Mouse (Mus musculus): ENCODE results near the gene H2-DMb2. TPM values are rescaled to one million over a fixed set of nuclear protein-coding genes. Genes with fewer than 3 reads are reported as not detected.

H2-DMb2 gene
- polyA plus RNA-seq, 1 experiment from 2014 or later = not detected

GRCm38 (mm10) chr17:34199050-34199619 is 56.0 kb downstream of the H2-DMb2 start:
- 60% methylated on average over 12 of the region's 12 CpGs for WGBS
- ATAC-seq (ENCODE audit: insufficient number of reproducible peaks, low FRiP score) = no peak
- Histone ChIP-seq H3K36me3 (no peaks in the 10 kb centered on the region), H3K27me3 (replicated peaks) (peaks cover 89% of the 10 kb centered on the region), H3K4me2 (no peak overlapping the region), H3K4me1 (replicated peaks) (peaks cover 11% of the 10 kb centered on the region), H3K27ac (ENCODE audit: poor library complexity, severe bottlenecking) (no peak overlapping the region), H3K9me3 (replicated peaks) (no peaks in the 10 kb centered on the region), H3K9ac (no peak overlapping the region), H3K4me3 (no peak overlapping the region)

- Histone ChIP-seq H3K4me2 (no peak overlapping the region), H3K27me3 (replicated peaks) (peaks cover 84% of the 10 kb centered on the region), H3K4me1 (replicated peaks) (peaks cover 15% of the 10 kb centered on the region), H3K27ac (ENCODE audit: poor library complexity, severe bottlenecking) (no peak overlapping the region), H3K9me3 (replicated peaks) (no peaks in the 10 kb centered on the region), H3K4me3 (no peak overlapping the region), H3K9ac (no peak overlapping the region), H3K36me3 (no peaks in the 10 kb centered on the region)
- ATAC-seq (ENCODE audit: insufficient number of reproducible peaks, low FRiP score) = no peak
- WGBS = 75% methylated on average over 10 of the region's 10 CpGs
Measured at GRCm38 (mm10) chr17:34200047-34200446, 56.9 kb downstream of the H2-DMb2 start.

- Histone ChIP-seq H3K9me3 (replicated peaks) (no peaks in the 10 kb centered on the region), H3K4me2 (no peak overlapping the region), H3K27me3 (replicated peaks) (peaks cover 83% of the 10 kb centered on the region), H3K4me1 (replicated peaks) (peaks cover 21% of the 10 kb centered on the region), H3K36me3 (no peaks in the 10 kb centered on the region), H3K9ac (no peak overlapping the region), H3K27ac (ENCODE audit: poor library complexity, severe bottlenecking) (no peak overlapping the region), H3K4me3 (no peak overlapping the region)
- 85% methylated on average over 16 of the region's 16 CpGs for WGBS
- ATAC-seq (ENCODE audit: insufficient number of reproducible peaks, low FRiP score) = no peak
Measured at GRCm38 (mm10) chr17:34200772-34201505, 57.8 kb downstream of the H2-DMb2 start.

Other genes with a start within 250 kb of the H2-DMb2 start
- gene Platr17, start 238.2 kb upstream of the H2-DMb2 start, polyA plus RNA-seq (2016; fragmentation: Nextera tagmentation; extraction: Ambion mirVana) = 0.24 and 0.29 TPM in 2 replicates
- gene Daxx, start 233.9 kb upstream of the H2-DMb2 start, polyA plus RNA-seq (2016; fragmentation: Nextera tagmentation; extraction: Ambion mirVana) = 36.8 and 39.0 TPM in 2 replicates
- 29.4 and 32.5 TPM in 2 replicates for gene Tapbp, start 227.4 kb upstream of the H2-DMb2 start, polyA plus RNA-seq (2016; fragmentation: Nextera tagmentation; extraction: Ambion mirVana)
- 17.0 and 17.7 TPM in 2 replicates for gene Zbtb22, start 227.4 kb upstream of the H2-DMb2 start, polyA plus RNA-seq (2016; fragmentation: Nextera tagmentation; extraction: Ambion mirVana)
- gene Rgl2, start 213.8 kb upstream of the H2-DMb2 start, polyA plus RNA-seq (2016; fragmentation: Nextera tagmentation; extraction: Ambion mirVana) = 46.3 and 48.4 TPM in 2 replicates
- gene Pfdn6, start 203.0 kb upstream of the H2-DMb2 start, polyA plus RNA-seq (2016; fragmentation: Nextera tagmentation; extraction: Ambion mirVana) = 127 and 129 TPM in 2 replicates
- 25.3 and 26.5 TPM in 2 replicates for gene Wdr46, start 202.6 kb upstream of the H2-DMb2 start, polyA plus RNA-seq (2016; fragmentation: Nextera tagmentation; extraction: Ambion mirVana)
- gene B3galt4, start 191.8 kb upstream of the H2-DMb2 start, polyA plus RNA-seq (2016; fragmentation: Nextera tagmentation; extraction: Ambion mirVana) = 7.2 and 7.4 TPM in 2 replicates
- gene Vps52, start 187.5 kb upstream of the H2-DMb2 start, polyA plus RNA-seq (2016; fragmentation: Nextera tagmentation; extraction: Ambion mirVana) = 43.0 and 43.9 TPM in 2 replicates
- gene Rps18, start 187.3 kb upstream of the H2-DMb2 start, polyA plus RNA-seq (2016; fragmentation: Nextera tagmentation; extraction: Ambion mirVana) = 850 and 856 TPM in 2 replicates
- 16.1 and 18.3 TPM in 2 replicates for gene H2-K1, start 143.0 kb upstream of the H2-DMb2 start, polyA plus RNA-seq (2016; fragmentation: Nextera tagmentation; extraction: Ambion mirVana)
- gene Ring1, start 118.6 kb upstream of the H2-DMb2 start, polyA plus RNA-seq (2016; fragmentation: Nextera tagmentation; extraction: Ambion mirVana) = 14.9 and 16.5 TPM in 2 replicates
- gene H2-Ke6, start 115.2 kb upstream of the H2-DMb2 start, polyA plus RNA-seq (2016; fragmentation: Nextera tagmentation; extraction: Ambion mirVana) = 46.7 and 48.0 TPM in 2 replicates
- 128 and 130 TPM in 2 replicates for gene Slc39a7, start 111.6 kb upstream of the H2-DMb2 start, polyA plus RNA-seq (2016; fragmentation: Nextera tagmentation; extraction: Ambion mirVana)
- gene Rxrb, start 111.5 kb upstream of the H2-DMb2 start, polyA plus RNA-seq (2016; fragmentation: Nextera tagmentation; extraction: Ambion mirVana) = 34.7 and 36.9 TPM in 2 replicates
- gene Col11a2, start 103.9 kb upstream of the H2-DMb2 start, polyA plus RNA-seq (2016; fragmentation: Nextera tagmentation; extraction: Ambion mirVana) = 0.48 and 0.83 TPM in 2 replicates
- gene H2-Oa, start 51.0 kb upstream of the H2-DMb2 start, polyA plus RNA-seq (2016; fragmentation: Nextera tagmentation; extraction: Ambion mirVana) = 0.26 and 0.37 TPM in 2 replicates
- gene H2-DMa, start 23.8 kb upstream of the H2-DMb2 start, polyA plus RNA-seq (2016; fragmentation: Nextera tagmentation; extraction: Ambion mirVana) = 3.9 and 7.8 TPM in 2 replicates
- 89.4 and 90.6 TPM in 2 replicates for gene Brd2, start 20.7 kb upstream of the H2-DMb2 start, polyA plus RNA-seq (2016; fragmentation: Nextera tagmentation; extraction: Ambion mirVana)
- 0.33 and 0.41 TPM in 2 replicates for gene H2-DMb1, start 9.8 kb downstream of the H2-DMb2 start, polyA plus RNA-seq (2016; fragmentation: Nextera tagmentation; extraction: Ambion mirVana)
- gene Tap1, start 44.2 kb downstream of the H2-DMb2 start, polyA plus RNA-seq (2016; fragmentation: Nextera tagmentation; extraction: Ambion mirVana) = 1.1 TPM in 2 replicates
- 0.59 and 0.91 TPM in 2 replicates for gene Psmb9, start 44.5 kb downstream of the H2-DMb2 start, polyA plus RNA-seq (2016; fragmentation: Nextera tagmentation; extraction: Ambion mirVana)
- gene Psmb8, start 54.4 kb downstream of the H2-DMb2 start, polyA plus RNA-seq (2016; fragmentation: Nextera tagmentation; extraction: Ambion mirVana) = 1.9 and 2.0 TPM in 2 replicates
- 1.3 and 1.7 TPM in 2 replicates for gene Tap2, start 60.2 kb downstream of the H2-DMb2 start, polyA plus RNA-seq (2016; fragmentation: Nextera tagmentation; extraction: Ambion mirVana)
- 0.15 TPM in 1 of 2 replicates, not detected in the other for gene H2-Ob, start 95.6 kb downstream of the H2-DMb2 start, polyA plus RNA-seq (2016; fragmentation: Nextera tagmentation; extraction: Ambion mirVana)
- 11.8 and 15.2 TPM in 2 replicates for gene H2-Ab1, start 114.4 kb downstream of the H2-DMb2 start, polyA plus RNA-seq (2016; fragmentation: Nextera tagmentation; extraction: Ambion mirVana)
- gene H2-Aa, start 144.5 kb downstream of the H2-DMb2 start, polyA plus RNA-seq (2016; fragmentation: Nextera tagmentation; extraction: Ambion mirVana) = 0.20 and 0.33 TPM in 2 replicates
- gene H2-Eb1, start 162.6 kb downstream of the H2-DMb2 start, polyA plus RNA-seq (2016; fragmentation: Nextera tagmentation; extraction: Ambion mirVana) = 1.4 and 2.6 TPM in 2 replicates
- not detected in 2 replicates for gene H2-Eb2, start 182.4 kb downstream of the H2-DMb2 start, polyA plus RNA-seq (2016; fragmentation: Nextera tagmentation; extraction: Ambion mirVana)
- gene Btnl2, start 211.5 kb downstream of the H2-DMb2 start, polyA plus RNA-seq (2016; fragmentation: Nextera tagmentation; extraction: Ambion mirVana) = 0.09 TPM in 1 of 2 replicates, not detected in the other
- not detected in 2 replicates for gene Btnl1, start 233.8 kb downstream of the H2-DMb2 start, polyA plus RNA-seq (2016; fragmentation: Nextera tagmentation; extraction: Ambion mirVana)

All from heart, embryonic 12.5 days (tissue).